Mouse (Mus musculus) CD4-positive, CD25-positive, alpha-beta regulatory T cell, adult 4 months (primary cell): ENCODE data around the gene Clstn1. TPM values are rescaled to one million over a fixed set of nuclear protein-coding genes. Genes with fewer than 3 reads are reported as not detected.

Source experiments
- ATAC-seq: one replicate; pipeline ENCODE4 v1.8.0; 2017
- polyA plus RNA-seq, 2 experiments: library from polyadenylated mRNA; unstranded; fragments of 100-300 nt; shearing (Covaris generic); gene quantifications; one replicate each; pipeline ENCODE4 v1.2.1; 2017

The Clstn1 gene
- polyA plus RNA-seq = 1 to 10 TPM; 4.4 to 5.4 TPM

GRCm38 (mm10) chr4:149586044-149586782 lies at the start of gene Clstn1:
Clstn1 (plus strand) TSS chr4:149586468.
- ATAC-seq = peak; percentile 69

- no peak for ATAC-seq
These were observed 46.8 kb upstream of the Clstn1 start for GRCm38 (mm10) chr4:149539441-149539840.

GRCm38 (mm10) chr4:149541935-149542334 lies 44.3 kb upstream of the Clstn1 start:
- ATAC-seq = peak; percentile 78

GRCm38 (mm10) chr4:149542431-149542830 lies 43.8 kb upstream of the Clstn1 start:
- ATAC-seq = no peak

- ATAC-seq = peak; percentile 76
These were observed 43.2 kb upstream of the Clstn1 start for GRCm38 (mm10) chr4:149542927-149543553.

GRCm38 (mm10) chr4:149544892-149545291 lies 41.4 kb upstream of the Clstn1 start:
- ATAC-seq = no peak

- no peak for ATAC-seq
These were observed 39.3 kb upstream of the Clstn1 start for GRCm38 (mm10) chr4:149546797-149547444.

GRCm38 (mm10) chr4:149547523-149547922 lies 38.7 kb upstream of the Clstn1 start:
- no peak for ATAC-seq

- peak; percentile 75 for ATAC-seq
These were observed 36.9 kb upstream of the Clstn1 start for GRCm38 (mm10) chr4:149549221-149549925.

- ATAC-seq = no peak
These were observed 35.4 kb upstream of the Clstn1 start for GRCm38 (mm10) chr4:149550866-149551265.

GRCm38 (mm10) chr4:149551696-149552095 lies 34.6 kb upstream of the Clstn1 start:
- ATAC-seq = no peak

GRCm38 (mm10) chr4:149553834-149554233 lies 32.4 kb upstream of the Clstn1 start:
- no peak for ATAC-seq

- no peak for ATAC-seq
These were observed 30.2 kb upstream of the Clstn1 start for GRCm38 (mm10) chr4:149556111-149556510.

- no peak for ATAC-seq
These were observed 28.4 kb upstream of the Clstn1 start for GRCm38 (mm10) chr4:149557905-149558304.

- ATAC-seq = no peak
These were observed 27.9 kb upstream of the Clstn1 start for GRCm38 (mm10) chr4:149558389-149558788.

- no peak for ATAC-seq
These were observed 24.9 kb upstream of the Clstn1 start for GRCm38 (mm10) chr4:149561392-149561791.

- peak; percentile 93 for ATAC-seq
These were observed 24.0 kb upstream of the Clstn1 start for GRCm38 (mm10) chr4:149561986-149562904.

GRCm38 (mm10) chr4:149562905-149563347 lies 23.3 kb upstream of the Clstn1 start:
- peak; percentile 36 for ATAC-seq

- ATAC-seq = no peak
These were observed 22.3 kb upstream of the Clstn1 start for GRCm38 (mm10) chr4:149563941-149564361.

- ATAC-seq = no peak
These were observed 21.5 kb upstream of the Clstn1 start for GRCm38 (mm10) chr4:149564452-149565407.
